Mouse (Mus musculus) Patski (cell line): ENCODE measurements at regions not wholly inside any gene's neighbourhood (a gene's known extent, or its start where the extent isn't known, plus 50 kb on each side); places are given as distances from the start of the nearest gene placed in this dataset.

Experiments
- ATAC-seq: fragments of 100-300 bp; one replicate; pipeline ENCODE4 v1.8.0; 2021
- CTCF ChIA-PET: fragments of 350-600 bp; sonication (Branson Sonifier 250); formaldehyde crosslinking; loops from one replicate; lab custom pipeline; 2022; ENCODE audit warnings: inconsistent platforms; lab: Charles Lee
- POLR2A ChIA-PET: fragments of 350-600 bp; sonication (Branson Sonifier 250); formaldehyde crosslinking; loops from one replicate; lab custom pipeline; 2022; ENCODE audit warnings: antibody characterized with exemption, inconsistent platforms; lab: Charles Lee
- DNase-seq: peaks from one replicate; pipeline ENCODE4 v3.0.0-alpha.2; 2011; ENCODE audit warnings: low read depth, low spot score
- H3K27me3 ChIP-seq: fragments of 371-371 bp; one replicate; pipeline ENCODE4 v1.5.1; 2021
- CTCF ChIP-seq: fragments of 100-300 bp; IDR thresholded peaks from one replicate; pipeline ENCODE4 v1.5.1; 2021
- in situ Hi-C: fragments of 300-500 bp; cut with MboI; formaldehyde crosslinking; loops from 3 replicates; pipeline ENCODE4 v1.11.1; 2018; ENCODE audit warnings: low pct_unique_long_range_greater_than_20kb, mixed read lengths

DNA sequence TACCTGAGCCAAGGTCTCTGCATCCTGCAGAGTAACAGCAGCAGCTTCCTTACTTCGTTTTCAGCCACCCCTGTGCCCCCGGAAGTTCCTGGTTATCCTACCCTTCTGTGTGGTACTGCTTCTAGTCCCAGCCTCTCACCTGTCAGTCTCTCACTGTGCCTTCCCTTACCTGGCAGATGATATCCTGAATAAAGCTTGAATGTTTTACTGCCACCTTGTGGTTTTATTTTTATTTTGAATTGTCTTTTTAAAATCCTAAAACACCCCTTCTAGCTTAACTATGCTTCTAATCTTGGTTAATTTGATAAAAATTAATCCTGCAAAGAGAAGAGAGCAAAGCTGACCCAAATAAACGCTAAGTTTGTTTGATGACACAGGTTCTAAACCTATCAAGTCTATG is 747.2 kb downstream of the Sorcs1 start:
- no peaks in the 10 kb centered on the region for H3K27me3 ChIP-seq
- CTCF ChIA-PET = interaction anchor here (0.7 to 2.3 kb wide), 7 partner anchors 17 to 394 kb away, joined by 3 to 6 read pairs (median 3); no protein-coding TSS in a partner anchor
- TF ChIP-seq CTCF = peak; percentile 31
- ATAC-seq (no peak), DNase-seq (no peak)
- POLR2A ChIA-PET = interaction anchor here (0.5 kb wide), 1 partner anchor 366 kb away, joined by 3 read pairs; no protein-coding TSS in a partner anchor
- in situ Hi-C loops = no loop called here

DNA sequence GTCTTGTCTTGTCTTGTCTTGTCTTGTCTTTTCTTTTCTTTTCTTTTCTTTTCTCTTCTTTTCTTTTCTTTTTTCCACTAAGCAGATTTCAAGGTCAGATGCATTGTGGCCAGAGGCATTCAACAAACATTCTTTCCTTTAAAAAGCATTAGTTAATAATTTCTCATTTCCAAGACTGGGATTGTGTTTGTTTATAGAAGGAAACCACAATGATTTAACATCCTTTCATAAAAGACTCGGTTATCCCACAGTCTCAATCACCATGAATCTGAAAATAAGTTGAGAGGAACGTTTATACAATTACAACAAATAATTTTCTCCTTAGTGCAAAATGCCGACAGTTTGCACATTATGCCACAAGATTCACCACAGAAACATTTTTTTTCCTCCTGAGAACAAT is 766.7 kb downstream of the Sorcs1 start:
- H3K27me3 ChIP-seq = no peaks in the 10 kb centered on the region
- ATAC-seq (peak; percentile 70), DNase-seq (peak; percentile 35)
- TF ChIP-seq CTCF = no peak
- POLR2A ChIA-PET = no interaction called here
- in situ Hi-C loops = no loop called here
- CTCF ChIA-PET = no interaction called here

DNA sequence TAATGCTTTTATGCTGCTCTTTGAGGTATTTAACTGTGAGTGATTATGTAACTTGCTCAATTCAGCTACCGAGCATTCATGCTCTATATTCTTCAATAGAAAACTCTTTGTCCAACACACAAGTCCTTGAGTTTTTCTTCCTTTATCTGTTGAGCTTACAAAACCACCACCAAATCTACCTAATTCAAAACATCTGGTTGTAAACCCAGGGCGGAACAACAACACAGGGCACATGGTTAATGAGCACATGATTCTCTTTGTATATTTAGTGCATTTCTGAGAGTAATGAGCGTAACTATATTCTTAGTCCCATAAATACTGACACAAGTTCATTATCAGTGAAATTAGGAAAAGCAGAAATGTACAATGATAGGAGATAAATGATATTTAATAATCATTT is 798.2 kb downstream of the Sorcs1 start:
- POLR2A ChIA-PET = interaction anchor here (0.6 kb wide), 2 partner anchors 81 to 769 kb away, joined by 3 to 7 read pairs; no protein-coding TSS in a partner anchor

DNA sequence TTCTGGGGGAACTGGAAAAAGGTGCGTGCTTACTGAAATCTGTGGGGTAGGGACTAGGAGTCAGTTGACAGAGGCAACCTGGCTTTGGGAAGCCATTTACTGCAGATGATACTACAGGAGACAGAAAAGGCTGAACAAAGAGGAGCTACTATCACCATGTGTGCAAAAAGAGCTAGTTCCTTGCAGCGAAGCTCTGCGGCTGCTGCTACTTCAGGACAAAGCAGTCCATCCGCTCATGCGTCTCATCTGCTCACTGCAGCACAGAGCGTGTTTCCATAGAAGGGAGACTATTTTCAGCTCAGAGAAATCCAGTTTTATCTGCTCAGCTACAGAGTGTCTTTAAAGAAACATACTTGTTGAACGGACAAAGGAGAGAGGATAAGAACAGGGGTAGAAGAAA is 817.7 kb downstream of the Sorcs1 start:
- TF ChIP-seq CTCF = no peak
- no peak for ATAC-seq

More for the DNA sequence above, 798.2 kb downstream of the Sorcs1 start:
- TF ChIP-seq CTCF = no peak
- ATAC-seq = no peak
- no peak for DNase-seq
- H3K27me3 ChIP-seq = no peaks in the 10 kb centered on the region
- in situ Hi-C loops = no loop called here
- CTCF ChIA-PET = interaction anchor here (1.3 kb wide), 1 partner anchor 11 kb away, joined by 3 read pairs; no protein-coding TSS in a partner anchor

DNA sequence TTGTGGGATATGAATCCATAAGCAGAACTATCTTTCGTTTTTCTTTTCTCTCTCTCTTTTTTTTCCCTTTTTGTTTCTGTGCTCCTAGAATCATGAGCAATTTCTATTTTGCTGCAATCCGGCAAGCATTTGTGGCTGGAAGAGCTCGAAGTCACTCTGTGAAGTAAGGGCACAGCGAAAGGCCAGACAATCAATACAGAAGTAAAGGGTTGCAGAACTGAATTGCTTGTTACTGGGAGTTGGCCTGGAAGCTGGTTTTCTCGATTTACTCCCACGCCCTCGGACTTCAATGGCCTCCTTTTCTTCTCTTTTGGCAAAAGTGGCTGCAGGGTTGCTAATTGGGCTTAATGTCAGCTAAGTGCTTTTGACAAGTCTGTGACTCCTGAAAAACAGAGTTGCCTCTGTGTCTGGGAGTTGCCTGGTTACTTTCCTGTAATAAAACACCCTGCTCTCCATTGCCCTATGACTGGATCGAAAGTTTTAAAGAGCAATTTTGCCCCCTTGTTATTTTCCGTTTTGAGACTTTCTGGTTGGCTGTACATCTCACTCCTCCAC is 822.9 kb downstream of the Sorcs1 start:
- POLR2A ChIA-PET = no interaction called here
- in situ Hi-C loops = no loop called here
- peaks cover 5% of the 10 kb centered on the region for H3K27me3 ChIP-seq
- CTCF ChIA-PET = interaction anchor here (1.4 kb wide), 1 partner anchor 9 kb away, joined by 4 read pairs; no protein-coding TSS in a partner anchor
- DNase-seq (no peak), ATAC-seq (no peak)
- TF ChIP-seq CTCF = no peak

More for the DNA sequence above, 817.7 kb downstream of the Sorcs1 start:
- in situ Hi-C loops = no loop called here
- DNase-seq = no peak
- ChIA-PET CTCF (interaction anchor here (0.6 kb wide), 1 partner anchor 978 kb away, joined by 3 read pairs; no protein-coding TSS in a partner anchor), POLR2A (no interaction called here)
- H3K27me3 ChIP-seq = peaks cover 5% of the 10 kb centered on the region

DNA sequence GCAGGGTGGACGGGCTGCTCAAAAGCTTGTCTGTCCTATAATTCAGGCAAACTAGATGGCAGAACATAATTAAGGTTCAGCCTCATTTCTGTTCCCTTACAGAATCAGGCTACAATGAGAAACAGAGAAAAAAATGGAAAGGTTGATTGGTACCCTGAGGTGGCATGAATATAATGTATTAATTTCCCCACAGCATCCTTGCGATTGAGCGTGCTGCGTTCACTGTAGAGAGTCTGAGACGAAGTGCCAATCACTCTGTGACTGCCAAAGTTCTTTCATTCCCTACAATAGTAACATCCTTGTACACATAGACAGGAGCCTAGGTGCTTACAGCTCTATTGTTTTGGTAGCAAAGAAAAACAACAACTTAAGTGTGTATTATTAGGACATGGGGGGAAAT is 836.5 kb downstream of the Sorcs1 start:
- ATAC-seq (no peak), DNase-seq (no peak)
- no peaks in the 10 kb centered on the region for H3K27me3 ChIP-seq
- in situ Hi-C loops = no loop called here
- no peak for TF ChIP-seq CTCF
- CTCF ChIA-PET = no interaction called here
- POLR2A ChIA-PET = interaction anchor here (0.5 kb wide), 1 partner anchor 29 kb away, joined by 3 read pairs; no protein-coding TSS in a partner anchor

DNA sequence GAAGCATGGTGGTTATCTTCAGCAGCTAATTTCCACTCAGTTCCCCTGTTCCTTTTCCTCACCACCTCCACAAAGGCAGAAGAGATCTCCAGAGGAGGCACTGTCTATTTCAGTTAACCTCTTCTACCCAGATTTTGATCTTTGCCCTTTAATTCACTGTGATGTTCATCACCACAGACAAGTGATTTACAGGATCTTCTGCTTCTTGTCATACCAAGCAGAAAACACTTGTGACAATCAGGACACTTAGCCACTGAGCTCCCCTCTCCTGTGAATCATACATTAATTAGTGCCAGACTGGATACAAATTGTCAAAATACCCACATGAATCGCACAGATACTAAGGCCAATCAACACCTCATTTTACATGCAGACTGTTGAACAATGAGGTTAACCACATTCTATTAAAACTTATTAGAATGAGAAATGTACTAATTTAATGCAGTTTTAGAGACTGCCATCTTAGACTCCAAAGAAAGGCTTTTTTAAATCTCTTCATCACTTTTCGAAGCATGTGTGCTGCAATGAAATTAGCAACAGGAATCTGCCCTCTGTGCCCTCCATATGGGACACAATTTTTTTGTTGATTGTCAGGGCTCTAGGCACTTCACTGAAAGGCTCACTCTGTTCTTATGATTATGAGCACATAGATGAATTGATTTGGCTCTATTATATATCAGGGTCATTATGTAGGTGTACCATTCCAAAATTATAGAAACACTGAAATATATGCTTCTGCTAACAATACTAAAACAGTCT is 839.1 kb downstream of the Sorcs1 start:
- in situ Hi-C loops = no loop called here
- no peak for DNase-seq
- POLR2A ChIA-PET = no interaction called here
- no peak for ATAC-seq
- CTCF ChIA-PET = no interaction called here
- no peak for TF ChIP-seq CTCF
- H3K27me3 ChIP-seq = no peaks in the 10 kb centered on the region

DNA sequence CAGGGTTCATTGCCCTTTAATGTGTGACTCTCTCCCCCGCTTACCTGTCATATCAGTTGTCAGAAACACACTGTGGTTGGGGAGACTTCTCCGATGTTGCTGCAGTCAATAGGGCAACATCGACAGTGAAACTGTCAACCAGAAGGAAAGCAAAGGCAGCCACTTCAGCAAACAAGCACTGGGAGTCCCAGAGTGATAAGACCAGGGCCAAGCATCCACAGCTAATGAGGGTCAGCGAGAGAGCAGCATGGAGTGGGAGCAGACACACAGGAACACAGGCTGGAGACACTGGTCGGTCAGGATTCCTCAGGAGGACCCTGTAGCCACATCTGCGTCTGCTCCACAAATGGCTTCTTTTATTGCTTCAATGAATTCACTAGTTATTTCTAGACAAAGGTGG is 847.5 kb downstream of the Sorcs1 start:
- no peak for TF ChIP-seq CTCF
- POLR2A ChIA-PET = no interaction called here
- CTCF ChIA-PET = no interaction called here
- ATAC-seq (no peak), DNase-seq (no peak)
- in situ Hi-C loops = no loop called here
- H3K27me3 ChIP-seq = no peaks in the 10 kb centered on the region

DNA sequence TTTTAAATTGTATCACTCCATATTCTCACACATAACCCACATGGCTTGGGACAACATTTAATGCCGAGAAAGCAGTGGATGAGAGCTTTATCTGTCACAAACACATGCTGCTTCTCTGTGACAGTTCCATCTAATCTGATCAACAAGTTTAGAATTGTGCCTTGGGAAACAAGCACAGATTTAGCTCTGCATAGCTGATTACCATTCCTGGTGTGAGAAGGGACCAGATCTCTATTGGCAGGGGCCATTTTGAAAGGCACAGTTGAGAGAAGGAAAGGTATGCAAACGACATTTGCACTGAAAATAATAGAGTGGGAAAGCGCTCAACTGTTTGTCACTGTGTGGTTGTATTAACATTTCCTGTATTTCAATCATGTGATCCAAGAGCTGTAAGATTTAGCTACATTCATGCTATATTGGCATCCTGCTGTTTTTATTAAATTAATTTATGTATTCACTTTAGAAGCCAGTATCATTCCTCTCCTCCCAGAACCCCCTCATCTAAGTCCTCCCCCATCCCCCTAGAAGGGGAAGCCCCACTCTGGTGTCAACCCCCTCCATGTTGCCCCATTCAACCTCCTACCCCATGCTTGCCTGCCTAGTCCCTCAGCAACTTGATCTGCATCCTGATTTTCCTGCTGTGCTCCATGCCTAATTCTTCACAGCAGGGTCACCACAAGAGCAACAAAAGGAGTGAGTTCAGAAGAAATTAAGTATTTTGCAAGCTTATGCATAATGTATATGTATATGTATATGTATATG is 872.6 kb downstream of the Sorcs1 start:
- peaks cover 6% of the 10 kb centered on the region for H3K27me3 ChIP-seq
- DNase-seq (no peak), ATAC-seq (no peak)
- POLR2A ChIA-PET = no interaction called here
- no peak for TF ChIP-seq CTCF
- CTCF ChIA-PET = no interaction called here
- in situ Hi-C loops = no loop called here
